Mouse (Mus musculus): ENCODE measurements around the gene Birc6. TPM values are rescaled to one million over a fixed set of nuclear protein-coding genes. Genes with fewer than 3 reads are reported as not detected.
"Not testable (repeated sequence)": the region's sequence is repeated elsewhere in the genome, so short reads cannot be mapped to it uniquely, and the experiment has no call there.

Birc6 gene
- polyA plus RNA-seq, 1 experiment from 2014 or later, result 117 TPM

DNA sequence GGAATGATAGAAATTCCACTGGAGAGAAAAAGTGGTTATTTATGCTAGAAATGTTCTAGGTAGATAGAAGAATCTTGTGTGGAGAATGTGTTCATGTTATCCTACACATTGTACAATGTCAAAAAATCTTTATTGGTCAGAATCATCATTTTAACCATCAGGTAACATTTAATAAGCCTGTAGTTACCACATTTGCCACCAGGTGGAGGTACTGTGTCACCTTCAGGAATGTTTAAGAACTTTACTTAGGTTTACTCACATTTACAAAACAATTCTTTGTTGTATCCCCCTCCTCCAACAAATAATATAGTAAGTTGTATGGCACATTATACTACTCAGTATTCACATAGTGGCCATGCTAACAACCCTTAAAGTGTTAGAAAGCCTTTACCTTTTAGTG, 145.2 kb downstream of the Birc6 start:
- no peak overlapping the region for H3K4me3 ChIP-seq (ENCODE audit: low read depth, low read length)
- no peak overlapping the region for H3K4me2 ChIP-seq (ENCODE audit: low read depth, low read length)
- no peak overlapping the region for H3K27ac ChIP-seq (ENCODE audit: low read depth, low read length)
- H3K36me3 ChIP-seq (ENCODE audit: control insufficient read depth, insufficient read depth, low read length), result peaks cover 40% of the 10 kb centered on the region
- no peaks in the 10 kb centered on the region for H3K9me3 ChIP-seq (ENCODE audit: control insufficient read depth, low read length)
- no peaks in the 10 kb centered on the region for H3K4me1 ChIP-seq (ENCODE audit: control insufficient read depth, insufficient read depth, low read length)
- H3K27me3 ChIP-seq (ENCODE audit: control insufficient read depth, insufficient read depth, low read length), result no peaks in the 10 kb centered on the region
- no peak overlapping the region for H3K9ac ChIP-seq (replicated peaks; ENCODE audit: low read depth, low read length)
- no peak for ATAC-seq (ENCODE audit: low read depth)

GRCm38 (mm10) chr17:74678061-74678460, 150.0 kb downstream of the Birc6 start:
- Histone ChIP-seq H3K9ac (replicated peaks; ENCODE audit: low read depth, low read length) (no peak overlapping the region), H3K4me2 (ENCODE audit: low read depth, low read length) (no peak overlapping the region), H3K9me3 (ENCODE audit: control insufficient read depth, low read length) (no peaks in the 10 kb centered on the region), H3K4me1 (ENCODE audit: control insufficient read depth, insufficient read depth, low read length) (no peaks in the 10 kb centered on the region), H3K27ac (ENCODE audit: low read depth, low read length) (no peak overlapping the region), H3K27me3 (ENCODE audit: control insufficient read depth, insufficient read depth, low read length) (no peaks in the 10 kb centered on the region), H3K36me3 (ENCODE audit: control insufficient read depth, insufficient read depth, low read length) (peaks cover 21% of the 10 kb centered on the region; the same call in 1 of the 2 replicates), H3K4me3 (ENCODE audit: low read depth, low read length) (no peak overlapping the region)
- ATAC-seq (ENCODE audit: low read depth), result no peak
- WGBS, result 95% methylated on average over 8 of the region's 8 CpGs

- 79% methylated on average over 3 of the region's 3 CpGs for WGBS
- no peak overlapping the region for H3K9ac ChIP-seq (replicated peaks; ENCODE audit: low read depth, low read length)
- H3K9me3 ChIP-seq (ENCODE audit: control insufficient read depth, low read length), result no peaks in the 10 kb centered on the region
- no peak overlapping the region for H3K4me2 ChIP-seq (ENCODE audit: low read depth, low read length)
- H3K36me3 ChIP-seq (ENCODE audit: control insufficient read depth, insufficient read depth, low read length), result peaks cover 3% of the 10 kb centered on the region; the same call in 1 of the 2 replicates
- no peaks in the 10 kb centered on the region for H3K4me1 ChIP-seq (ENCODE audit: control insufficient read depth, insufficient read depth, low read length)
- no peak for ATAC-seq (ENCODE audit: low read depth)
- no peaks in the 10 kb centered on the region for H3K27me3 ChIP-seq (ENCODE audit: control insufficient read depth, insufficient read depth, low read length)
- H3K4me3 ChIP-seq (ENCODE audit: low read depth, low read length), result no peak overlapping the region
- H3K27ac ChIP-seq (ENCODE audit: low read depth, low read length), result no peak overlapping the region
These were observed 156.8 kb downstream of the Birc6 start for GRCm38 (mm10) chr17:74684927-74685326.

DNA sequence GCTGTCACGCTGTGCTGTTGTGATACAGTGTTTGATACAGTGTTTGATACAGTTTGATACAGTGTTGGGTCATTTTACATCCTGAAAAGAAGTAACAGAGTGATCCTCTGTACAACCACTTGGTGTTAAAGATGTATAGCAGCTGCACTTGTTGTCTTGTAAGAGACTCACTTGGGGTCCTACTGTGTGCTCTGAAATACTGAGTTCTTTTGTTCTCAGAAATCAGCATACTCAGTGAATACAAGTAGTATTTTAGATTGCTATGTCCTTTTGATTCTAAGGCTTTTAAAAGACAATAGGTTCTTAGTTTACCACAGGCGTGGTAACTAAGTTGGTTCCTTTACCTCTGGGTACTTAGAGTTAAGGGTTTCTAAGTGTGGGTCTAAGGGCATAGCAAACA, 160.5 kb downstream of the Birc6 start:
- WGBS, result 90% methylated on average over 2 of the region's 2 CpGs
- H3K27me3 ChIP-seq (ENCODE audit: control insufficient read depth, insufficient read depth, low read length), result no peaks in the 10 kb centered on the region
- no peak overlapping the region for H3K4me2 ChIP-seq (ENCODE audit: low read depth, low read length)
- H3K9ac ChIP-seq (replicated peaks; ENCODE audit: low read depth, low read length), result no peak overlapping the region
- no peak for ATAC-seq (ENCODE audit: low read depth)
- H3K36me3 ChIP-seq (ENCODE audit: control insufficient read depth, insufficient read depth, low read length), result peaks cover 36% of the 10 kb centered on the region
- no peaks in the 10 kb centered on the region for H3K9me3 ChIP-seq (ENCODE audit: control insufficient read depth, low read length)
- no peak overlapping the region for H3K4me3 ChIP-seq (ENCODE audit: low read depth, low read length)
- no peak overlapping the region for H3K27ac ChIP-seq (ENCODE audit: low read depth, low read length)
- no peaks in the 10 kb centered on the region for H3K4me1 ChIP-seq (ENCODE audit: control insufficient read depth, insufficient read depth, low read length)

DNA sequence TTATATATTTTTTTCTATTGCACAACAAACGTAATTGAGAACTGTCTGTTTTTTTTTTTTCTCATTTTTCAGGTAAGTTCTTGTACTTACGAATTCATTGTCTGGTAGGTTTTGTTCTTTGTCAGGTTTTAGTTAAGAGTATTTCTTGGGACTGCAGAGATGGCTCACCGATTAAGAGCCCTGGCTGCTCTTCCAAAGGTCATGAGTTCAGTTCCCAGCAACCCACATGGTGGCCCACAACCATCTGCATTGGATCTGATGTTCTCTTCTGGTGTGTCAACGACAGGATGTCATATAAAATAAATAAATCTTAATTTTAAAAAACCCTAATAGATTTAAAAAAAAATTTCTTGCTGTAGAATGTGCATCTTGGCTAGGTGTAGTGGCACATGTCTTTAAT, 161.3 kb downstream of the Birc6 start:
- H3K9me3 ChIP-seq (ENCODE audit: control insufficient read depth, low read length), result no peaks in the 10 kb centered on the region
- no peak for ATAC-seq (ENCODE audit: low read depth)
- no peaks in the 10 kb centered on the region for H3K4me1 ChIP-seq (ENCODE audit: control insufficient read depth, insufficient read depth, low read length)
- no peaks in the 10 kb centered on the region for H3K27me3 ChIP-seq (ENCODE audit: control insufficient read depth, insufficient read depth, low read length)
- no peak overlapping the region for H3K4me3 ChIP-seq (ENCODE audit: low read depth, low read length)
- no peak overlapping the region for H3K4me2 ChIP-seq (ENCODE audit: low read depth, low read length)
- H3K36me3 ChIP-seq (ENCODE audit: control insufficient read depth, insufficient read depth, low read length), result peaks cover 38% of the 10 kb centered on the region
- 96% methylated on average over 4 of the region's 4 CpGs for WGBS
- no peak overlapping the region for H3K9ac ChIP-seq (replicated peaks; ENCODE audit: low read depth, low read length)
- no peak overlapping the region for H3K27ac ChIP-seq (ENCODE audit: low read depth, low read length)

GRCm38 (mm10) chr17:74701661-74702060, 173.6 kb downstream of the Birc6 start:
- ATAC-seq (ENCODE audit: low read depth); H3K9ac ChIP-seq (replicated peaks; ENCODE audit: low read depth, low read length); H3K4me1 ChIP-seq (ENCODE audit: control insufficient read depth, insufficient read depth, low read length); H3K4me2 ChIP-seq (ENCODE audit: low read depth, low read length); H3K27me3 ChIP-seq (ENCODE audit: control insufficient read depth, insufficient read depth, low read length); H3K4me3 ChIP-seq (ENCODE audit: low read depth, low read length); H3K27ac ChIP-seq (ENCODE audit: low read depth, low read length); H3K9me3 ChIP-seq (ENCODE audit: control insufficient read depth, low read length): not testable (repeated sequence)
- H3K36me3 ChIP-seq (ENCODE audit: control insufficient read depth, insufficient read depth, low read length), result peaks cover 47% of the 10 kb centered on the region
- 100% methylated on average over 2 of the region's 2 CpGs for WGBS

DNA sequence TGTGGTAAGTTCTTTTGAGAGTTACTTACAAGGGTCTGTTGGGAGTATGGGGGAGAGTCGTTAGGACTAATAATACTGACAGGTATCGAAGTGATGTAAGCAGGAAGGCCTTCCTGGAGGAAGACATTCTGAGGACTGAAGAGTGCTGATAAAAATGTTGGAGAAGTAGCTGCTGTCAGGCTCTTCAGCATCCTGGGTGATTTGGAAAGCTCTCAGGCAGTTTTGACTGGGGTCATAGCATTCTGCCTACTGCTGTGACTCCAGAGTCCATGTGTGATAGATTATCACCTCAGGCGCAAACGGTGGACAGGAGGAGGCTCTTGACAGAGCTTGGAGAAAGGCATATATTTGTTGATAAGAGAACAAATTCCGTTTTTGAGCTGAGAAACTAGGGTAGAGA, 177.4 kb downstream of the Birc6 start:
- no peak for ATAC-seq (ENCODE audit: low read depth)
- H3K4me2 ChIP-seq (ENCODE audit: low read depth, low read length), result no peak overlapping the region
- no peaks in the 10 kb centered on the region for H3K4me1 ChIP-seq (ENCODE audit: control insufficient read depth, insufficient read depth, low read length)
- no peaks in the 10 kb centered on the region for H3K27me3 ChIP-seq (ENCODE audit: control insufficient read depth, insufficient read depth, low read length)
- no peak overlapping the region for H3K27ac ChIP-seq (ENCODE audit: low read depth, low read length)
- 91% methylated on average over 5 of the region's 5 CpGs for WGBS
- H3K9me3 ChIP-seq (ENCODE audit: control insufficient read depth, low read length), result no peaks in the 10 kb centered on the region
- H3K36me3 ChIP-seq (ENCODE audit: control insufficient read depth, insufficient read depth, low read length), result peaks cover 10% of the 10 kb centered on the region
- H3K4me3 ChIP-seq (ENCODE audit: low read depth, low read length), result no peak overlapping the region
- no peak overlapping the region for H3K9ac ChIP-seq (replicated peaks; ENCODE audit: low read depth, low read length)

DNA sequence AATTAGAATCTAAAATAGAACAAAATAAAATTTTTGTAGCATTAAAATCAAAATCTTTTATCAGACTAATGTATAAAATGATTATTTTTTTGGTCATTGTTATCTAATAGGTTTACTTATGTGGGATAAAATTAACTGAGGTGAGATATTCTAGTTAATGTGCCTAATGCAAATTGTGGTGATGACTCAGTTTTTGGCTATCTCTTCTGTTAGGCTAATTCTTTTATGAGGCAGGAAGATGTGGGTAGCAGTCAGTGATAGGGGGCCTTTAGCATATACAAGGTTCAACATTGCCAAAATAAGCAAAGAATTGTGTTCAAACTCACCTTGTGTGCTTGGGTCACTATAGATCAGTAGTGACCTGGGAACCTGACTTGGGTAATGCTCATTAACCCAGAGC, 178.5 kb downstream of the Birc6 start:
- H3K27me3 ChIP-seq (ENCODE audit: control insufficient read depth, insufficient read depth, low read length), result no peaks in the 10 kb centered on the region
- no peak overlapping the region for H3K4me3 ChIP-seq (ENCODE audit: low read depth, low read length)
- H3K36me3 ChIP-seq (ENCODE audit: control insufficient read depth, insufficient read depth, low read length), result peaks cover 8% of the 10 kb centered on the region
- H3K4me1 ChIP-seq (ENCODE audit: control insufficient read depth, insufficient read depth, low read length), result no peaks in the 10 kb centered on the region
- no peak overlapping the region for H3K4me2 ChIP-seq (ENCODE audit: low read depth, low read length)
- ATAC-seq (ENCODE audit: low read depth), result no peak
- no peak overlapping the region for H3K27ac ChIP-seq (ENCODE audit: low read depth, low read length)
- no peaks in the 10 kb centered on the region for H3K9me3 ChIP-seq (ENCODE audit: control insufficient read depth, low read length)
- H3K9ac ChIP-seq (replicated peaks; ENCODE audit: low read depth, low read length), result no peak overlapping the region

- H3K36me3 ChIP-seq (ENCODE audit: control insufficient read depth, insufficient read depth, low read length), result 0 out of 2 replicates have a peak, but pooled peaks cover 4% of the 10 kb centered on the region
- H3K9ac ChIP-seq (replicated peaks; ENCODE audit: low read depth, low read length), result no peak overlapping the region
- WGBS, result 88% methylated on average over 7 of the region's 7 CpGs
- no peak overlapping the region for H3K4me3 ChIP-seq (ENCODE audit: low read depth, low read length)
- no peaks in the 10 kb centered on the region for H3K9me3 ChIP-seq (ENCODE audit: control insufficient read depth, low read length)
- no peak overlapping the region for H3K27ac ChIP-seq (ENCODE audit: low read depth, low read length)
- no peaks in the 10 kb centered on the region for H3K27me3 ChIP-seq (ENCODE audit: control insufficient read depth, insufficient read depth, low read length)
- no peak overlapping the region for H3K4me2 ChIP-seq (ENCODE audit: low read depth, low read length)
- ATAC-seq (ENCODE audit: low read depth), result no peak
- H3K4me1 ChIP-seq (ENCODE audit: control insufficient read depth, insufficient read depth, low read length), result no peaks in the 10 kb centered on the region
These were observed 179.6 kb downstream of the Birc6 start for GRCm38 (mm10) chr17:74707637-74708152.

DNA sequence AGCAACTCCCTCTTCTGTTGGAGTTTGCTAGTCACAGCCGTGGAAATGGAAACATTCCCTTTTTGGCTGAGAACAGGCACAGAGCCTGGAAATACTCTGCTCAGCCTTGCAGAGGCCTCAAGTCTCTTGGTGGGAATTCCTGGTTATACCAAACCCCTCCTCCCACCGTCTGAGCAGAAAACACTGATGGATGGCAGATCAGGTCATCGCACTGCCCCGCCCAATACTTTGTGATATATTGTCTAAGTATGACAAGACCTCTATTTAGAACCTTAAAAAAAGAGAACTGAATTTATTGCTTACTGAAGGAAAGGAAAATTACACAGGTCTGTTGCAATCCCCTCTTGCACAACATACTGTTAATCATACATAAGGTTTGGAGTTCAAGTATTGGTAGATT, 182.6 kb downstream of the Birc6 start:
- WGBS, result 76% methylated on average over 4 of the region's 4 CpGs
- no peaks in the 10 kb centered on the region for H3K27me3 ChIP-seq (ENCODE audit: control insufficient read depth, insufficient read depth, low read length)
- H3K27ac ChIP-seq (ENCODE audit: low read depth, low read length), result no peak overlapping the region
- H3K36me3 ChIP-seq (ENCODE audit: control insufficient read depth, insufficient read depth, low read length), result no peaks in the 10 kb centered on the region
- H3K4me2 ChIP-seq (ENCODE audit: low read depth, low read length), result no peak overlapping the region
- H3K4me1 ChIP-seq (ENCODE audit: control insufficient read depth, insufficient read depth, low read length), result no peaks in the 10 kb centered on the region
- no peak overlapping the region for H3K4me3 ChIP-seq (ENCODE audit: low read depth, low read length)
- H3K9ac ChIP-seq (replicated peaks; ENCODE audit: low read depth, low read length), result no peak overlapping the region
- no peaks in the 10 kb centered on the region for H3K9me3 ChIP-seq (ENCODE audit: control insufficient read depth, low read length)
- ATAC-seq (ENCODE audit: low read depth), result no peak

Data from neural tube, embryonic 14.5 days (tissue).